Mouse (Mus musculus): ENCODE measurements around the gene Tap2. TPM values are rescaled to one million over a fixed set of nuclear protein-coding genes. Genes with fewer than 3 reads are reported as not detected.

The Tap2 gene
- 100 to 1,000 TPM in 5 of 26 experiments, 10 to 100 TPM in 21; 11.9 to 205 (median 50.9) TPM for total RNA-seq (2018; cell fraction: chromatin; rRNA removed)
- total RNA-seq (2018; cell fraction: cytosol; rRNA removed): 100 to 1,000 TPM in 11 of 26 experiments, 10 to 100 TPM in 15; 27.8 to 170 (median 64.7) TPM
- total RNA-seq (2018; cell fraction: nucleus; rRNA removed): 100 to 1,000 TPM in 15 of 26 experiments, 10 to 100 TPM in 11; 56.8 to 387 (median 149) TPM
- 26.1 to 58.7 TPM (median 37.6 TPM) in 3 replicates for polyA plus RNA-seq (2018)

GRCm38 (mm10) chr17:34203444-34203843 lies at the start of gene Tap2:
TSS of gene Tap2 (plus strand) at chr17:34203527.
- Histone ChIP-seq H3K4me3 (ENCODE audit: inconsistent target) (peak within 1 kb of the TSS; percentile 80), H3K27ac (peak within 1 kb of the TSS; percentile 73), H3K36me3 (ENCODE audit: inconsistent target) (peaks cover 20% of the 10 kb centered on the region; the same call in 1 of the 2 replicates), H3K79me2 (ENCODE audit: inconsistent target) (peaks cover 37% of the 10 kb centered on the region)
- 61% methylated on average over 5 of the region's 5 CpGs for WGBS (ENCODE audit: missing documents)

- H3K79me2 ChIP-seq (ENCODE audit: inconsistent target): peaks cover 21% of the 10 kb centered on the region; the same call in 1 of the 2 replicates
- 94% methylated on average over 5 of the region's 5 CpGs for WGBS (ENCODE audit: missing documents)
- H3K4me3 ChIP-seq (ENCODE audit: inconsistent target): no peak overlapping the region
- H3K27ac ChIP-seq: no peak overlapping the region
- 0 out of 2 replicates have a peak, but pooled peaks cover 8% of the 10 kb centered on the region for H3K36me3 ChIP-seq (ENCODE audit: inconsistent target)
Observed at GRCm38 (mm10) chr17:34155534-34155933, 47.8 kb upstream of the Tap2 start.

- Histone ChIP-seq H3K79me2 (ENCODE audit: inconsistent target) (no peaks in the 10 kb centered on the region), H3K36me3 (ENCODE audit: inconsistent target) (0 out of 2 replicates have a peak, but pooled peaks cover 8% of the 10 kb centered on the region), H3K27ac (no peak overlapping the region), H3K4me3 (ENCODE audit: inconsistent target) (no peak overlapping the region)
- 57% methylated on average over 9 of the region's 9 CpGs for WGBS (ENCODE audit: missing documents)
Observed at GRCm38 (mm10) chr17:34164202-34164895, 39.0 kb upstream of the Tap2 start.

- no peaks in the 10 kb centered on the region for H3K79me2 ChIP-seq (ENCODE audit: inconsistent target)
- no peak overlapping the region for H3K27ac ChIP-seq
- 28% methylated on average over 6 of the region's 6 CpGs for WGBS (ENCODE audit: missing documents)
- H3K4me3 ChIP-seq (ENCODE audit: inconsistent target): no peak overlapping the region
- H3K36me3 ChIP-seq (ENCODE audit: inconsistent target): 0 out of 2 replicates have a peak, but pooled peaks cover 2% of the 10 kb centered on the region
Observed at GRCm38 (mm10) chr17:34165033-34165730, 38.1 kb upstream of the Tap2 start.

- Histone ChIP-seq H3K4me3 (ENCODE audit: inconsistent target) (no peak overlapping the region), H3K79me2 (ENCODE audit: inconsistent target) (no peaks in the 10 kb centered on the region), H3K27ac (no peak overlapping the region), H3K36me3 (ENCODE audit: inconsistent target) (no peaks in the 10 kb centered on the region)
- 0% methylated on average over 2 of the region's 2 CpGs for WGBS (ENCODE audit: missing documents)
Observed at GRCm38 (mm10) chr17:34169279-34169678, 34.0 kb upstream of the Tap2 start.

GRCm38 (mm10) chr17:34170487-34170876 lies 32.8 kb upstream of the Tap2 start:
- no peaks in the 10 kb centered on the region for H3K79me2 ChIP-seq (ENCODE audit: inconsistent target)
- H3K36me3 ChIP-seq (ENCODE audit: inconsistent target): no peaks in the 10 kb centered on the region
- no peak overlapping the region for H3K4me3 ChIP-seq (ENCODE audit: inconsistent target)
- 6% methylated on average over 4 of the region's 4 CpGs for WGBS (ENCODE audit: missing documents)
- no peak overlapping the region for H3K27ac ChIP-seq

- H3K79me2 ChIP-seq (ENCODE audit: inconsistent target): no peaks in the 10 kb centered on the region
- peak overlapping the region; percentile 10; the same call in 1 of the 2 replicates for H3K4me3 ChIP-seq (ENCODE audit: inconsistent target)
- WGBS (ENCODE audit: missing documents): 9% methylated on average over 13 of the region's 13 CpGs
- peak overlapping the region; percentile 17; the same call in 1 of the 2 replicates for H3K27ac ChIP-seq
- no peaks in the 10 kb centered on the region for H3K36me3 ChIP-seq (ENCODE audit: inconsistent target)
Observed at GRCm38 (mm10) chr17:34170877-34171498, 32.3 kb upstream of the Tap2 start.

GRCm38 (mm10) chr17:34172528-34172927 lies 30.8 kb upstream of the Tap2 start:
- H3K4me3 ChIP-seq (ENCODE audit: inconsistent target): no peak overlapping the region
- H3K27ac ChIP-seq: no peak overlapping the region
- H3K79me2 ChIP-seq (ENCODE audit: inconsistent target): no peaks in the 10 kb centered on the region
- no peaks in the 10 kb centered on the region for H3K36me3 ChIP-seq (ENCODE audit: inconsistent target)
- 90% methylated on average over 5 of the region's 5 CpGs for WGBS (ENCODE audit: missing documents)

GRCm38 (mm10) chr17:34174075-34174474 lies 29.3 kb upstream of the Tap2 start:
- 6% methylated on average over 1 of the region's 1 CpGs for whole genome bisulfite sequencing (ENCODE audit: missing documents)
- H3K79me2 ChIP-seq (ENCODE audit: inconsistent target): no peaks in the 10 kb centered on the region
- no peaks in the 10 kb centered on the region for H3K36me3 ChIP-seq (ENCODE audit: inconsistent target)
- H3K4me3 ChIP-seq (ENCODE audit: inconsistent target): no peak overlapping the region
- no peak overlapping the region for H3K27ac ChIP-seq

- Histone ChIP-seq H3K79me2 (ENCODE audit: inconsistent target) (no peaks in the 10 kb centered on the region), H3K4me3 (ENCODE audit: inconsistent target) (no peak overlapping the region), H3K27ac (no peak overlapping the region), H3K36me3 (ENCODE audit: inconsistent target) (peaks cover 8% of the 10 kb centered on the region)
- WGBS (ENCODE audit: missing documents): 93% methylated on average over 4 of the region's 4 CpGs
Observed at GRCm38 (mm10) chr17:34177179-34177578, 26.1 kb upstream of the Tap2 start.

- H3K27ac ChIP-seq: no peak overlapping the region
- H3K4me3 ChIP-seq (ENCODE audit: inconsistent target): no peak overlapping the region
- WGBS (ENCODE audit: missing documents): 89% methylated on average over 6 of the region's 6 CpGs
- peaks cover 26% of the 10 kb centered on the region for H3K36me3 ChIP-seq (ENCODE audit: inconsistent target)
- H3K79me2 ChIP-seq (ENCODE audit: inconsistent target): peaks cover 9% of the 10 kb centered on the region; the same call in 1 of the 2 replicates
Observed at GRCm38 (mm10) chr17:34179019-34179418, 24.3 kb upstream of the Tap2 start.

GRCm38 (mm10) chr17:34179913-34180859 lies 23.1 kb upstream of the Tap2 start:
- Histone ChIP-seq H3K27ac (peak overlapping the region; percentile 10; the same call in 1 of the 2 replicates), H3K4me3 (ENCODE audit: inconsistent target) (no peak overlapping the region), H3K79me2 (ENCODE audit: inconsistent target) (peaks cover 20% of the 10 kb centered on the region), H3K36me3 (ENCODE audit: inconsistent target) (peaks cover 31% of the 10 kb centered on the region)
- 61% methylated on average over 12 of the region's 13 CpGs for WGBS (ENCODE audit: missing documents)

GRCm38 (mm10) chr17:34183564-34184219 lies 19.6 kb upstream of the Tap2 start:
- Histone ChIP-seq H3K4me3 (ENCODE audit: inconsistent target) (no peak overlapping the region), H3K27ac (no peak overlapping the region), H3K79me2 (ENCODE audit: inconsistent target) (peaks cover 49% of the 10 kb centered on the region), H3K36me3 (ENCODE audit: inconsistent target) (peaks cover 31% of the 10 kb centered on the region)
- 94% methylated on average over 15 of the region's 15 CpGs for WGBS (ENCODE audit: missing documents)
